Mouse (Mus musculus): ENCODE results near the gene Lyrm4. TPM values are rescaled to one million over a fixed set of nuclear protein-coding genes. Genes with fewer than 3 reads are reported as not detected.
A peak's percentile ranks its signal among the peaks of the same experiment; 100 is the strongest.
"Not testable (repeated sequence)": the region's sequence is repeated elsewhere in the genome, so short reads cannot be mapped to it uniquely, and the experiment has no call there.

The Lyrm4 gene
- total RNA-seq, 2 experiments from 2014 or later, result 20.2 to 21.8 TPM

DNA sequence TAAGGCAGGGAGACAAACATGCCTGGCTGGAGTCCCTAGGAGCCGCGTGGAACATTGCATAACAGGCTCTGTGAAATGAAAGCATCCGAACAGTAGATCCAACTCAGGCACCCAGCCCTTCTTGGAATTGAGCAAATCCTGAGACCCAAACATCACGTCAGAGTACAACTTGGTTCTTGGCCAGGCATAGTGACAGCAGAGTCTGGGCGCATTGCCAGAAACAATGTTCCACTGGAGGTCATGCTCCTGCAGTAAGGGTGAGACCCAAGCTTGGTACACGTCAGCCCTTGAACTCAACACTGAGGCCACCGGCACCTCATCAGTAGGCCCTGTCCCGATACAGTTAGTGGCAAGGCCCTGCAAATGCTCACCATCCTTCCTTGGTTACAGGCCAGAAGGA, 123.3 kb downstream of the Lyrm4 start:
- DNase-seq, result peak; percentile 56 to 66

DNA sequence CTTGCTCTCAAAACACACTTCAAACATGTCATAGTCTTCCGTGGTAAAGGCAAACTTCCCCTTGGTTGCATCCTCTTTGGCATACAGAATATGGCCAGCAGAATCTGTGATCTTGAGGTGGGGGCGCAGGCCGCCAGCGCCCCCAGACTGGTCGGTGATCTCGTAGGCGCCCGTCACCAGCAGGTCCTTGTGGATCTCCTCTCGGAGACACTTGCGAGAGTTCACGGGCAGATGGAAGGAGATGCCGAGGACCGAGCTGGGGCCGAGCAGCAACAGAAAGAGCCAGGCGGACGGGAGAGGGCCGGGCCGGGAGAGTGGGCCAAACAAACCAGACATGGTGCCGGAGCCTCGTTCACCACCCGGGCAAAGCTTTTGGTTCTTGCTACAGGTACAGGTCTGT, 126.1 kb downstream of the Lyrm4 start:
- not testable (repeated sequence) for DNase-seq

DNA sequence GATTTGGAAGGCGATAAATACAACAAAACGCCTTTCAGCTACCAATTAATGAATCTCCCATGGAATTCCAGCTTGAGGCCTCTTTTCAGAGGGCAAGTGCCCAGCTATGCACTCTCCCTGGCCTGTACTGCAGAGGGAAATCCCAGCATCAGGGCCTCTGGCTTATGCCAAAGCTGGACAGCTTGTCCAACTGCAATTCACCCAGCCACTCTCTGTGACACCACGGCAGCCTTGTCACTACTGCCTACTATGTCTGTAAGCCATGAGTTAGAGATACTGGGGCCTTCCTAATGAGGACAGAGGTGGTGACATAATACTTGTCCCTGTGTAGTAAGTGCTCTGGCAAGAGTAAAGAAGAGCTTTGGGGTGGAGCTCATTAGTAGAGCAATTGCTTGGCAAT, 128.0 kb downstream of the Lyrm4 start:
- no peak for DNase-seq

DNA sequence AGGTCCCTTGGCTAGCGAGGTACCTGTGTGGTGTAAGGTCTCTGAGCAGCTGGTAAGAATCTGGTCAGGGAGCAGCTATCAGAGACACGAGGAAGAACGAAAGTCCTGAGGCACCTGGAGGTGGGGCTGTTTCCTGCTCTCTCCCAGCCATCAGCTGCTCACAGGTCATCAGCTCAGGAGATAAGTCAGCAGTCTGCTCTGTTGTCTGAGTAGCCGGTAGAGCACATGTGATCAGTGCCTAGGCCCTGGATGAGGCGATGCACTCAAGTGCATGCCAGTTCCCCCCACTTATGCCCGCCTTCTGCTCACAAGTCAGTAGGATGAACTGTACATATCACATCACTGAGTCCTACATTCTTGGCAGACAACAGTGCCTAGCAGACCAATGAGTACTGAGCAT, 134.3 kb downstream of the Lyrm4 start:
- no peak for DNase-seq

DNA sequence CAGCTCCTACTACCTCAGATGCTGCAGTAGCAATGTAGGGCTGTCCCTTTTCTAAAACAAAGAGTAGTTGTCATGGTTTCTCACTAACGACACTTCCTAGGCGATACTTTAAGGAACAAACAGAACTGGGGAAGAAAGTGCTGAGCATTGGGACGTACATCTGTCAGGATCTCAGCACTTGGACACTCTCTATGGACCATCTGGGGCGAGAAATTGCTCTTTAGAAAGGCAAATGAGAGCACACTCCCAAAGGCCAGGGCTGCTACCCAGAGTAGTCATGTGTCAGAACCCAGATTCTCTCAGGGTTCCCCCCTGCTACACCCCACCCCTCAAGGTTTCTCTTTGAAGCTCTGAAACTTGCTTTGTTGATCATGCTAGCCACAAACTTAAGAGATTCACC, 136.9 kb downstream of the Lyrm4 start:
- DNase-seq, result peak in 1 of 2 experiments; percentile 18

DNA sequence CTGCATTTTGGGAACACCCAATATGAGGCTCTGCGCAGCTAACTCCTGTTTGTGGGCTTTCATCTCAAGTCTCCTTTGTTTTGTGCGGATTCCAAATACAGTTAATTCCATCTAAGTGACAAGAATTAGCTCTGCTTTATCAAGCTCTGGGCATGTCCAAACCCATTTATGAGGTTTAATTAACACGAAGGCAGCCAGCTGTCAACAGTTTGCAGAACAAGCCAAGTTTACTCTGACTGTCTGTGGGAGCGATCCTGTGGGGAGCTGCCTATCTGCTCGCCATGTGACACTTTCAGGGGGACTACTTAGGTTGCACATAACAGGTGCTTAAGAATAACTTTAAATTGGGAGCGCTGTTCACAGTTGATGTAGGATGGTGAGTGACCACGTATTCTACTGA, 140.4 kb downstream of the Lyrm4 start:
- DNase-seq, result no peak

DNA sequence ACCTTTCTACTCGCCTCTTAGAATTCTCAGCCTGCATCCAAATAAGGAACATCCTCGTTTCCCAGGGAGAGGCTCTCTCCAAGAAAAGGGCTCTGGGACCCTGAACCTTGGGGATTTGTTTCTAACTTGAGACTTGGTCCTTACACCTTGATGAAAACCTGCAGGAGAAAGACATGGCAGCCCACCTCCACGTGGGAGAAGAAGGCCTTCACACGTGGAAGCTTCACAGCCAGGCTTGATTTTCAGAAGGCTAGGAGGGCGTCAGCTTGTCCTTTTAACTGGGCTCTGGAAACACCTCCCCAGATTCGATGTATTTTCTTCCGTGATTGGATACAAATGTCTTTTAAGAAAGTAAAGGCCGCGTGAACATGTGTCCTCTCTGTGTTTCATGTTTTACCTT, 147.5 kb downstream of the Lyrm4 start:
- DNase-seq, result no peak

DNA sequence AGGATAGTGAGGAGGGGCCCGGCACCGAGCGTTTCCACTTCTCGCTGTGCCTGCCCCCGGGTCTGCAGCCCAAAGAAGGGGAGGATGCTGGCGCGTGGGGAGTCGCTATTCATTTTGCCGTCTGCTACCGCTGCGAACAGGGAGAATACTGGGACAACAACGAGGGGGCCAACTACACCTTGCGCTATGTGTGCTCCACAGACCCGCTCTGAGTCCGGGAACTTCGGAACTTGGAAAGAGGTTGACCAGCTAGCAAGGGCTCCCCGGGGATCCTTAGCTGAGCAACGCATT, 147.9 kb downstream of the Lyrm4 start:
- DNase-seq, result no peak

DNA sequence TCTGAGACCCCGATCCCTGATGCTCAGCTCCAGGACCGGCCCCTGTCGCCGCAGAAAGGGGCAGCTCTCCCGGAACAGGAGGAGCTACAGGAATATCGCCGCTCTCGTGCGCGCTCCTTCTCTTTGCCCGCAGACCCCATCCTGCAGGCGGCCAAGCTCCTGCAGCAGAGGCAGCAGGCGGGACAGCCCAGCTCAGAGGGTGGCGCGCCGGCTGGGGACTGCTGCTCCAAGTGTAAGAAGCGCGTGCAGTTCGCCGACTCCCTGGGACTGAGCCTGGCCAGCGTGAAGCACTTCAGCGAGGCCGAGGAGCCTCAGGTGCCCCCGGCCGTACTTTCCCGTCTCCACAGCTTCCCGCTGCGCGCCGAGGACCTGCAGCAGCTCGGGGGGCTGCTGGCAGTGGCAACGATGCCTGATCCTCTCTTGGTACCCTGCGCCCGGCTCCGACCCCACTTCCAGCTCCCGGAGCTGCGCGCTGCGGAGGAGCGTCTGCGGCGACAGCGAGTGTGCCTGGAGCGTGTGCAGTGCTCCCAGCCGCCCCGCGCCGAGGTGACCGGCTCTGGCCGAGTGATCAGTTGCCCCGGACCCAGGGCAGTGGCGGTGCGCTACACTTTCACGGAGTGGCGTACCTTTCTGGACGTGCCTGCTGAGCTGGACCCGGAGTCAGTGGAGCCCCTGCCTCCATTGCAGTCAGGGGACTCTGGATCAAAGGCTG, 148.5 kb downstream of the Lyrm4 start:
- DNase-seq, result peak in 1 of 2 experiments; percentile 16

DNA sequence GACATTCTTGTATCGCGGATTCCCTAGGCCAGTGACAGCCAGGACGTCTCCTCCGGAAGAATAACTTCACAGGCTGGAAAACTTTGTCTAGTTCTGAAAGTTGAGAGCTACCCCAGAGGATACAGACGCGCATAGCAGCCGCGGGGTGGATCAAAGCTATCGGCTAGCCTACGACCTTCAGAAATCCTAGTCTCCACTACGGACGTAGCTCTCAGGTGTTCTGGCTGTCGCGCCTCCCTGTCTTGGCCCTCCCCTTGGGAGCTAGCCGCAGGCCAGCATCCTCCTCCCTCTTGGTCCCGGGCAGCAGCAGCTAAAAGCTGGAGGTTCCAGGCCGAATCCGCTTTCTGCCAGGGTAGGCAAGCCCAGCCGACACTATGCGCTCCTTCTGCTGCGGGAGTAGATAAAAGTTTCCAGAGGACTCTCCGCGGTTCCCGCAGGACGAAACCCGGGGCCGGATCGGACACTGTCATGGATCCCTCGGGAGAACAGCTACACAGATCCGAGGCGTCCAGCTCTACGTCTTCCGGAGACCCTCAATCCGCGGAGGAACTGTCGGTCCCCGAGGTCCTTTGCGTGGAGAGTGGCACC, 149.1 kb downstream of the Lyrm4 start:
- DNase-seq, result peak in 1 of 2 experiments; percentile 38

DNA sequence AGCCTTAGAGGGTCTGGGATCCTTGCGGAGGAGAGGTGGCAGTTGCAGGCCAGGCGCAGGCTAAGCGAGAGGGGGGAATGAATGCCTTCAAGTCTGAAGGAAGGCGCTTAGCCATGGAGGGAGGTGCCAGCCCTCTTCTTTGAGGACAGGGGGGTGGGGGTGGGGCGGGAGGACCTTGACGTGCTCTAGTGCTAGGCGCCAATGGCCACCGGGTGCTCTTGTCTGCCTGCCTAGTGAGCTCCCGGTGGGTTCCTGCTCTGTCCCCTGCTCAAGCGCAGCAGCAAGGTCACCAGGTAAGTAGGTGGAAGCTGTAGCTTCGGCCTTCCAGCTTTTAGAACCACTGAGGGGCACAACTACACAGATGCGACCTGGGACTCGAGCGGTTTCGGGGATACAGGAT, 149.6 kb downstream of the Lyrm4 start:
- no peak for DNase-seq

DNA sequence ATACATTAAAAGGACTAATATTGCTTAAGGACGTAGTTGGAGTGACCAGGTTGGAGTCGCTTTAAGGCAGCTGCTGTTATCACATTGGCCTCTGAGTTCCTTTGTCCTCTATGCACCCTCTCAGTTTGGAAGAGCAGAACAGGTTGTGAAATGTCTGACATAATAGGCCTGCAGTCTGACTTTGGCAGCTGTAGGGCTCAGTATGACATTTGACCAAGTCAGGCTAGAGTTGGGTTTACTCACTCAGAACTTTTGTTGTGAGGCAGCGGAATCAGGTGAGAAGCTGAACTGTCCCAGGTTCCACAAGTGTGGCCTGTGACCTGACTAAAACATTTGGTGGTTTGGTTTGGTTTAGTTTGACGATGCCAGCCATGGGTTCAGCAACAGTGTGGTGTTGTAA, 153.7 kb downstream of the Lyrm4 start:
- no peak for DNase-seq

DNA sequence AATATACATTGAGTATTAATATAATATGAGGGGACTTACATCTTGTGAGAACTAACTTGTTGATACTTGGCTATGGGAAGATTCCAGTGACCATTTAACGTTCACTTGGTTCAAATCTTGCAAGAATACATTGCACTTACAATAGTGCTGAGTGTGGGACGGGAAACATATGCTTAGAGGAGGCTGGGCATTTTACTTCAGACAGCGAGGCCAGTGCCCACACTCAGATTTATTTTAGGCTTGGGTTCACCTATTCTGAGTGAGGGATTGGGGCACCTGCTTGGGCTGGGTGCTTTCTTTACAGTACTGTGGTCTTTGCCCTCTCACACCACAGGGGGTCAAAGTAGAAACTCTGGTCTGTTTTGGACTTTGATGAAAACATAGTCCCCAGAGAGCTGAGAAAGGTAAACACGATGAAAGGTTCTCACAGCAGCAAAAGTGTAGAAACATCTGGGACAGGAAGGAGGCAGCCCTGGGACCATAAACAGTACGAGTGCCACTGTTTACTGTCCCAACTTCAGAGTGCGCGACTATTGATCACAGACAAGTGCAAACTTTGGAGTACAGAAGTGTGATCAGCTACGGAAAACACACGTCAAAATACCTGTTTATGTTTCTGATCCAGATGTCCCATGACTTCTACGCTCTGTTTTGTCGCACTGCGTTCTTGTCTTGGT, 157.8 kb downstream of the Lyrm4 start:
- no peak for DNase-seq

DNA sequence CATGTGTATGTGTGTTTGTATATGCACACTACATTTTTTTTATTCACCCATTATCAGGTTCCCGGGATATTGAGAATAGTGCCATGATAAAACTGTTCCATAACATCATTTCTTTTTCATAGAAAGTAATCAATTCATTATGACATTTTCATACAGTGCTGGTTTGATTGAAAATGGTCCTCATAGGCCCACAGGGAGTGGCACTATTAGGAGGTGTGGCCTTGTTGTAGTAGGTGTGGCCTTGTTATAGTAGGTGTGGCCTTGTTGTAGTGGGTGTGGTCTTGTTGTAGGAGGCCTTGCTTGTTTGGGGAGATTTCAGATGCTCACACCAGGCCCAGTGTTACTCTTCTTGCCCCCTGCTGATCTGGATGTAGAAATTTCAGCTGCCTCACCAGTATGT, 158.8 kb downstream of the Lyrm4 start, which contains the start of gene Ppp1r3g:
Gene Ppp1r3g, plus strand, starts transcription at position 301 of the 400 bp plus-strand sequence.
- DNase-seq, result no peak

DNA sequence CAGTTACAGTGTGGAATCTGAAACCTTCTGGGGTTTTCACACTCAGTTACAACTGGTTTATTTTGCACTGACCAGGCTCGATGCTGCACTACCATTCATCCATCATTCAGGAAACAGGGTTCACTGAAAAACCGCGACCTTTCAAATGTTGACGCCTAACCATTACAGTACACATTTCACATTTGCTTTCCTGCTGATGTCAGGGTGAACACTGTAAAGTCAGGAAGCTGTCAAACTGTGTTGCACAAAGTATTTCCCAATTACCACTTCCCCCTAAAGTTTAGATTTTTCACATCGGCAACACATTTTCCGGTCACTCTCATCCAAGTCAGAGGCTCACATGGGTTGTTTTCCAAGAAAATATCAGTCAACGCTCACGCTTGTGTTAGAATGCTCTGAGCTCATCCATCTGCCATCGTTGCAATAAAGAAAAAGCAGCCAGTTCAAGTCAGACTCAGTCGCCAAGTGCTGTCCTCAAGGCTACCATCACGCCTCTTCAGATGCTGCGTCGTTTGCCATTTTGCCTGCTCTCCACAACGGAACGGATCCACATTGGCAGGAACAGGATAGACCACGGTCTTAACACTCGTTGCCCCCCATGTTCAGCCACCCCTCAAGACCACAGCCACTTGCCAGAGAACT, 167.4 kb downstream of the Lyrm4 start:
- no peak for DNase-seq

DNA sequence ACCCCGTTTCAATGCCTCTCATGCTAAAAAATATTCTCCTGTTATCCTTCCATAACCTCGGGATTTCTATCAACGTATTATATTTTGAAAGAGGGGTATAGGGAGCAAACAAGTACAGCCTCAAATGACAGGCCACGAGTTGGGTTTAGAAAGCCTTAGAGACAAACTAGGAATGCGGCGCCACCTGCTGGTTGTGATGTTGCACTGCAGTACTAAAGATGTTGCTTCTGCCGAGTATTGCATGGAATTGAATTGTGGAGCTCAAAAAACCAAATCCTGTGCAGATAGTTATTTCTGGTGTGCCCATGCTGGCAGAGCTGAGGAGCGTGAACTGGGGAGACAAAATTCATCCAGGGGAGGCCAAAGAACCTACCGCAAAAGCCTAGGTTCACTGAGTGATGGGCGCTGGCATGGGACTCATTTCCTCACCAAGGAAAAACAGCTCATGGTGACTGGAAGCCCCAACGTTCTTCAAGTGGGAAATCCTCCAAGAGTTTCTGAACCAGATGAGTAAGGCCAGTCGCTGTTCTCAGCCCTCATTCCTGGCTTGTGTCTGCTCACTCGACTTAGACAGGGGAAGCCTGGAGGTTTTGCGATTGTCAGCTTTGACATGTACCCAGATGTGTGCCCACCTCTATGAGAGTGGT, 169.8 kb downstream of the Lyrm4 start:
- DNase-seq, result peak; percentile 64 to 68

DNA sequence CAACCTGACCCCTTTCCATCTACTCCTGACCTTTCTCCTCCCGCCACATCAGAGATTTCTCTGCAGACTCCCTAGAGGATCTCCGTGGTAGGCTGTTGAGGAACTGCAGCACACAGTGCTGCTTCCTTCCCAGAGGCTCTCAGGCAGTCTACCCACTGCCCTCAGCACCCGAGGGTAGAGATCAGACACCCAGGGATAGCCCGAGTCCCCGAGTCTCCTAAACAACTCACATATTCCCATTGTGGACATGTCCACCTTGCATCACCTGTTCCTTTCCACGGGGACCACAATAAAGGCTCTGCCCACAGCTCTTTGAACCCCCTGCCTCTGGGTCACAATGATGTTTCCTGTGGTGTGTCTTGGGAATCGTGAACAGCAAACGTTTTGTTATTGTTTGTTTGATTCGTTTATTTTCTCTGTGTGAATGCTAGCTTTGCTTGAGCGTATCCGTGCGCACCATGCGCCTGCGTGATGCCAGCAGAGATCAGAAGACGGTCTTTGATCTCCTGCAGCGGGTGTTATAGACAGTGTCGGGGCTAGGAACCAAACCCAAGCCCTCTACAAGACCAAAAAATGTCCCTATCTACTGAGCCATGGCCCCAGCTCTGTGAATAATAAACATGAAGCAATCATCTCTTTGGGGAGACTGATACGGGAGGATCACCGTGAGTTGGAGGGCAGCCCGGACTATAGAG, 170.5 kb downstream of the Lyrm4 start:
- DNase-seq, result no peak

DNA sequence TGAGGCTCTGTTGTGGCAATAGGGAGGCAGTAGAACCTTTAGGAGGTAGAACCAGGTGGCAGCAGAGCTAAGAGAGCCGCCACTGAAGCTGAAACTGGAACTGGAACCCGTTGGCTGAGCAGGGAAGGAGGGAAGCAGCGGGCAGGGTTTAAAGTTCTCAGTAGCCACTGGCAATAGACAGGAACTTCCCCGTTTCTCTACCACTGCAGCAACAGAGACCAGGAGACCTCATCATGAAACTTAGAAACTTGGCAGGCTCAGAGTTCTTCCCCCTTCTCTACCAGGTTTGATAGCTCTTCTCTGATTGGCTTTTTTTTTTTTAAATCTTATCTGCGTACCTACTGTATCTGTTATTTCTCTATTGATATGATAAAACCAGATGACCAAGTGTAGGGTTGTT, 176.4 kb downstream of the Lyrm4 start:
- no peak for DNase-seq

DNA sequence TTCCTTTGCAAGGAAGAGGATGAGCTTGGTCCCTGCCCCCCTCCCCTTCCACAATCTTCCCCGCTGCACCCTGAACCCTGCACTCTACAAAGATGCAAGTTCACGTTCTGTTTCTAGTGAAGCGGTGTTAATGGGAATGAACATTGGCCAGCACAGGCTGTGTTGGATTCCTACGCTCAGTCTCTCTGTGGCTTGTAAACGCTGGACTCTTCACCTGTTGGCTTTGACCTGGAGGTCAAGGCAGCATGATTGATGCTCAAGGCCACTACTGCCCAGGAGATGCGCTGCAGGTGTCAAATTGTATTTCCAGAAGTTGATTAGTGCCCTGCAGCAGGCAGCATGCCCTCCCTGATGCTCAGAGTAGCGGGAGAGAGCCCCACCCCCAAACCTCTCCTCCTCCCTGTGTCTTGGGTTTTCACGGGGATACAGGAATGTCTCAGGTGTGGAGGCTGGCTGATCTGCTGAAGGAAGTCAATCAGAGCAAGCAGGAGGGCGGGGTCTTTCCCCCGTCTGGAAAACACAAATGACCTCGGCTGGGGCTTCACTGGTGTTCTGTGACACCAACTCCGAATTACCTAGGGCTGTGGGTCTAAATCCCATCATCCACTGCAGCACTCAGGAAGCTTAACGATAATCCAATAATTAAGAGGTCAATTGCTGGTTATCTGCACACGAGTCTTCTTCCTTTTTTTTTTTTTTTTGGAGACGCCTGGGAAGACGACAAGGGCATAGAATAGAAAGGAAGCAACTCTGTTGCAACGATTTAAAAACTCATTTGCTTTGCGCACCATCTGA, 177.3 kb downstream of the Lyrm4 start:
- no peak for DNase-seq

DNA sequence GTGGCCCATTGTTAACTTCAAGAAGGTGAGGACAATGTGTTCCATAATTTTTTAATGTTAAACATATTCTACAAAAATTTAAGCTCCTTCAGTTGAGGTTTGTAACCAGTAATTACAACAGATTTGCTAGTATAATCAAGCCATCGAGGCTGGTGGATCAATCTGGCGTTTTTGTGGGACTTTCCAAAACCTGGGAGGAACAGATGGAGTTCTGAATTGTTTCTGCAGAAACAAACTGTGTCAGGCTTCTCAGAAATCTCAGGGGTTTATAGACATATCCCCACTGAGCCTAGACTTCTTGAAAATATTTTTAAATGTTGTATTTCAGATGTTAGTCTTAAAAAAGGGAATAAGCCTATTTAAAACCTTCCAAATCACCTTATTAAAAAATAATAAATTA, 179.3 kb downstream of the Lyrm4 start:
- peak; percentile 40 to 52 for DNase-seq
